Comparison of ENCODE assay signal across 8 mouse cellular contexts in genomic region chr11:98849196-98849894, GRCm38 (mm10). TPM values are rescaled to one million over a fixed set of nuclear protein-coding genes. Genes with fewer than 3 reads are reported as not detected.
A peak's percentile ranks its signal among the peaks of the same experiment; 100 is the strongest.
DNase-seq lines count a peak whose midpoint lies in the region; ATAC-seq and TF ChIP-seq lines count a peak whose summit lies in the region.

No protein-coding gene starts in this region.

- H3K36me3 ChIP-seq in kidney, embryonic 16.5 days (ENCODE audit: insufficient read depth, low read length), result no peaks in the 10 kb centered on the region
- peaks cover 16% of the 10 kb centered on the region for H3K36me3 ChIP-seq in limb, embryonic 13.5 days

- peak; percentile 46 for DNase-seq in adrenal gland, postnatal 10 days
- no peak for DNase-seq in adrenal gland, adult 18-20 months (ENCODE audit: low spot score in 2 of 2)
- peak; percentile 37 to 57 for DNase-seq in kidney, postnatal 4 days
- DNase-seq in urinary bladder, adult 18-20 months (ENCODE audit: low spot score in 2 of 2), result no peak
- no peak for DNase-seq in left cerebral cortex, adult 8-10 months (ENCODE audit: low spot score in 2 of 2)

- WGBS in kidney, embryonic 16.5 days, result 11% methylated on average over 19 of the region's 19 CpGs
- WGBS in limb, embryonic 13.5 days, result 12% methylated on average over 19 of the region's 19 CpGs
- 19% methylated on average over 19 of the region's 19 CpGs for WGBS in olfactory bulb, adult 2 months

- TF ChIP-seq POLR2A in olfactory bulb, adult 2 months (IDR thresholded peaks at IDR 0.05; ENCODE audit: insufficient read depth, low read depth, low read length), result no peak

- ATAC-seq in kidney, embryonic 16.5 days (ENCODE audit: low FRiP score, low TSS enrichment), result no peak; the same call in 1 of the 2 replicates
- ATAC-seq in limb, embryonic 13.5 days (ENCODE audit: low FRiP score, low read depth), result no peak

- H3K9me3 ChIP-seq in kidney, embryonic 16.5 days (ENCODE audit: low read length), result no peaks in the 10 kb centered on the region; the same call in 1 of the 2 replicates
- H3K9me3 ChIP-seq in limb, embryonic 13.5 days, result no peaks in the 10 kb centered on the region

- H3K4me3 ChIP-seq in kidney, embryonic 16.5 days (ENCODE audit: low read length), result no peak overlapping the region
- H3K4me3 ChIP-seq in limb, embryonic 13.5 days, result no peak overlapping the region
- no peak overlapping the region for H3K4me3 ChIP-seq in olfactory bulb, adult 2 months (ENCODE audit: insufficient read depth, low read depth, low read length)

- H3K27me3 ChIP-seq in kidney, embryonic 16.5 days (ENCODE audit: insufficient read depth, low read length), result no peaks in the 10 kb centered on the region
- peaks cover 3% of the 10 kb centered on the region; the same call in 1 of the 2 replicates for H3K27me3 ChIP-seq in limb, embryonic 13.5 days

- TF ChIP-seq CTCF in olfactory bulb, adult 2 months (IDR thresholded peaks at IDR 0.05; ENCODE audit: insufficient read depth, low read depth, low read length), result no peak

- no peak overlapping the region for H3K9ac ChIP-seq in kidney, embryonic 16.5 days (replicated peaks; ENCODE audit: low read length)
- H3K9ac ChIP-seq in limb, embryonic 13.5 days, result 0 out of 2 replicates have a peak overlapping the region, but pooled peaks have one; percentile 39

- H3K4me1 ChIP-seq in kidney, embryonic 16.5 days (ENCODE audit: insufficient read depth, low read length), result peaks cover 13% of the 10 kb centered on the region
- H3K4me1 ChIP-seq in limb, embryonic 13.5 days, result peaks cover 45% of the 10 kb centered on the region
- H3K4me1 ChIP-seq in olfactory bulb, adult 2 months (ENCODE audit: control insufficient read depth, insufficient read depth, low read length), result peaks cover 39% of the 10 kb centered on the region

- H3K27ac ChIP-seq in kidney, embryonic 16.5 days (ENCODE audit: low read length), result no peak overlapping the region
- H3K27ac ChIP-seq in limb, embryonic 13.5 days, result no peak overlapping the region
- H3K27ac ChIP-seq in olfactory bulb, adult 2 months (ENCODE audit: insufficient read depth, low read depth, low read length), result peak overlapping the region; percentile 66

- H3K4me2 ChIP-seq in kidney, embryonic 16.5 days (replicated peaks; ENCODE audit: low read depth, low read length), result no peak overlapping the region; the same call in 1 of the 2 replicates
- H3K4me2 ChIP-seq in limb, embryonic 13.5 days (replicated peaks), result peak overlapping the region; percentile 30

RNA-seq across cellular contexts. Expression of gene Rapgefl1, which starts 12.8 kb away (rescaled TPM):
- 1 to 10 TPM in 1 of 2 experiments, under 1 TPM in 1; 0.93 to 1.6 TPM for total RNA-seq in adrenal gland, postnatal 10 days (2021)
- under 1 TPM; 0.36 to 0.58 TPM for total RNA-seq in adrenal gland, adult 18-20 months (2021)
- polyA plus RNA-seq in kidney, embryonic 16.5 days (2015; fragmentation: Nextera tagmentation; extraction: Ambion mirVana), result 1.8 and 2.0 TPM in 2 replicates
- polyA plus RNA-seq in limb, embryonic 13.5 days (2015; fragmentation: Nextera tagmentation; extraction: Ambion mirVana), result 4.2 and 4.4 TPM in 2 replicates
- 182 TPM in 1 of 2 replicates, not detected in the other for polyA plus RNA-seq in olfactory bulb, adult 2 months (2012; ENCODE audit: insufficient read depth, insufficient read length, low replicate concordance, missing spikeins)
- 100 to 1,000 TPM; 130 to 140 (median 139) TPM for total RNA-seq in left cerebral cortex, adult 8-10 months (2022)

RNA-seq across cellular contexts. Expression of gene Wipf2, which starts 14.1 kb away (rescaled TPM):
- total RNA-seq in adrenal gland, postnatal 10 days (2021), result 10 to 100 TPM; 13.3 to 15.4 TPM
- total RNA-seq in adrenal gland, adult 18-20 months (2021), result 10 to 100 TPM; 20.0 to 22.2 TPM
- polyA plus RNA-seq in kidney, embryonic 16.5 days (2015; fragmentation: Nextera tagmentation; extraction: Ambion mirVana), result 5.4 and 5.9 TPM in 2 replicates
- 4.9 and 5.4 TPM in 2 replicates for polyA plus RNA-seq in limb, embryonic 13.5 days (2015; fragmentation: Nextera tagmentation; extraction: Ambion mirVana)
- polyA plus RNA-seq in olfactory bulb, adult 2 months (2012; ENCODE audit: insufficient read depth, insufficient read length, low replicate concordance, missing spikeins), result not detected in 2 replicates
- 10 to 100 TPM; 74.0 to 84.5 (median 81.5) TPM for total RNA-seq in left cerebral cortex, adult 8-10 months (2022)

RNA-seq across cellular contexts. Expression of gene Casc3, which starts 44.6 kb away (rescaled TPM):
- total RNA-seq in adrenal gland, postnatal 10 days (2021), result 10 to 100 TPM; 31.9 to 35.7 TPM
- total RNA-seq in adrenal gland, adult 18-20 months (2021), result 10 to 100 TPM; 36.8 to 41.9 TPM
- 36.2 and 41.0 TPM in 2 replicates for polyA plus RNA-seq in kidney, embryonic 16.5 days (2015; fragmentation: Nextera tagmentation; extraction: Ambion mirVana)
- polyA plus RNA-seq in limb, embryonic 13.5 days (2015; fragmentation: Nextera tagmentation; extraction: Ambion mirVana), result 39.5 and 40.0 TPM in 2 replicates
- polyA plus RNA-seq in olfactory bulb, adult 2 months (2012; ENCODE audit: insufficient read depth, insufficient read length, low replicate concordance, missing spikeins), result not detected in 2 replicates
- total RNA-seq in left cerebral cortex, adult 8-10 months (2022), result 10 to 100 TPM; 53.6 to 57.8 (median 54.1) TPM

RNA-seq across cellular contexts. Expression of gene Msl1, which starts 54.0 kb away (rescaled TPM):
- total RNA-seq in adrenal gland, postnatal 10 days (2021), result 10 to 100 TPM; 79.4 to 88.6 TPM
- total RNA-seq in adrenal gland, adult 18-20 months (2021), result 10 to 100 TPM; 82.3 to 97.4 TPM
- 23.7 and 24.2 TPM in 2 replicates for polyA plus RNA-seq in kidney, embryonic 16.5 days (2015; fragmentation: Nextera tagmentation; extraction: Ambion mirVana)
- 28.9 and 29.2 TPM in 2 replicates for polyA plus RNA-seq in limb, embryonic 13.5 days (2015; fragmentation: Nextera tagmentation; extraction: Ambion mirVana)
- 206 and 252 TPM in 2 replicates for polyA plus RNA-seq in olfactory bulb, adult 2 months (2012; ENCODE audit: insufficient read depth, insufficient read length, low replicate concordance, missing spikeins)
- total RNA-seq in left cerebral cortex, adult 8-10 months (2022), result 100 to 1,000 TPM; 167 to 198 (median 186) TPM

RNA-seq across cellular contexts. Expression of gene Cdc6, which starts 58.3 kb away (rescaled TPM):
- total RNA-seq in adrenal gland, postnatal 10 days (2021), result 1 to 10 TPM; 3.8 to 6.5 TPM
- total RNA-seq in adrenal gland, adult 18-20 months (2021), result under 1 TPM; 0.32 to 0.43 TPM
- polyA plus RNA-seq in kidney, embryonic 16.5 days (2015; fragmentation: Nextera tagmentation; extraction: Ambion mirVana), result 36.2 and 38.6 TPM in 2 replicates
- 31.4 and 32.3 TPM in 2 replicates for polyA plus RNA-seq in limb, embryonic 13.5 days (2015; fragmentation: Nextera tagmentation; extraction: Ambion mirVana)
- polyA plus RNA-seq in olfactory bulb, adult 2 months (2012; ENCODE audit: insufficient read depth, insufficient read length, low replicate concordance, missing spikeins), result not detected in 2 replicates
- under 1 TPM; 0.15 to 0.91 (median 0.25) TPM for total RNA-seq in left cerebral cortex, adult 8-10 months (2022)

Comparison
In these comparisons a context has a peak if more than half of its experiments do, and no peak if none do; other contexts are left out.
1. DNase-seq: peak in adrenal gland, postnatal 10 days (single experiment) and kidney, postnatal 4 days (2 of 2); none in adrenal gland, adult 18-20 months (0 of 2), urinary bladder, adult 18-20 months (0 of 2) and left cerebral cortex, adult 8-10 months (0 of 2).
2. RNA of gene Rapgefl1, which starts 12.8 kb away (total RNA-seq): 130 to 140 TPM in left cerebral cortex, adult 8-10 months; 0.93 to 1.6 TPM in adrenal gland, postnatal 10 days and 0.36 to 0.58 TPM in adrenal gland, adult 18-20 months; every median in the first group is over 10 times any median in the second.